Mouse (Mus musculus) c-Kit-positive CD71-positive TER-119-positive erythroid progenitor cells, embryonic 14.5 days (primary cell): ENCODE measurements around the gene Pth1r.

Experiments
- DNase-seq: peaks from one replicate; pipeline ENCODE4 v3.0.0-alpha.2; 2013; ENCODE audit warnings: low spot score

The Pth1r gene

DNA sequence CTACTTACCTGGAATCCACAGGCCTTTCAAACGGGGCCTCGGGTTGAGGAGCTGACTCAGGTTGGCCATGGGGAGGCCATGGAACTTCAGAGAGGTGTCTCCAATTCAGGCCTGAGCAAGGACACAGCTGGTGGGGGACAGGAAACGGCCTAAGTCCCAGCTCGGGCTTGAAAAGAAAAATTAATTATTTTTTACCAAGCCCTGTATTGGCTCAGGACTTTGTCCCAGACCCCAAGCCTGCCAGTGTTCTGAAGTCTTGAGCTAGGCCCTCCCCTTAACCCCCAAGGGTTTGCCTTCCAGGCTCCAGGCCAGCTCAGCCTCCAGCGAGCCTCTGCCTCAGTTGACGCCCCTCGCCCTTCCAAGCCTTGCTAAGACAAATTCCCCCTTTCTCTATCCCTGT lies at the start of gene Pth1r:
Gene Pth1r (minus strand): TSS at position 185 of the 400 bp plus-strand sequence.
- DNase-seq, result no peak

DNA sequence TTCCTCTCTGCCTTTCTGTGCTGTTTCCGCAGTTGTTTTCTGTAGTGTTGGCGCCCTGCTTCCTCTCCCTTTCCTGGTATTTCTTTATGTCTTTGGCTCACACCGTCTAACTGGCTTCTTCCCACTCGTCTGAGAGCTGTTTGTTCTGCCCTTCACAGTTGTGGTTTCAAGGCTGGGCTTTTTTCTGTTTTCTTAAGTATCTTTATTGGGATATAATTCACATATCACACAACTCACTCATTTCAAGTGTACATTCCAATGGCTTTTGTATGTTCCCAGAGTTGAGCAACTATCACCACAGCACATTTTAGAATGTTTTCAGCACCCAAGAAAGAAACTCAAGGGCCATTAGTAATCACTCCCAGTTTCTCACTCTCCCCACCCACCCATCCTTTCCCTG lies 43.5 kb upstream of the Pth1r start:
- no peak for DNase-seq

DNA sequence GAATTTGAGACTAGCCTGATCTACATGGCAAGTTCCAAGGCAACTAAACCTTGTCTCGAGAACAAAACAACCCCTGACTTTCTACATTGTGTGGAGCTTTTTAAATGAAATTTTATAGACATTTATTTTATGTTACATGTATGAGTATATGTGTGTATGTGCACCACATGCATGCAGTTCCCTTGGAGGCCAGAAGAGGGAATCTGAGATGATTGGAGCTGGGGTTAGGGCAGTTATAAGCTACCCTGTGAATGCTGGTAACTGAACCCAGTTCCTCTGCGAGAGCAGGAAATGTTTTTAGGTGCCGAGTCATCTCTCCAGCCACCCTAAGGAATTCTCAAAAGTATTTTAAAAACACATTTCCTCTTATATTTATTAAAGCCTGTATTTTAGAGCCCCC lies 41.2 kb upstream of the Pth1r start:
- DNase-seq, result no peak

DNA sequence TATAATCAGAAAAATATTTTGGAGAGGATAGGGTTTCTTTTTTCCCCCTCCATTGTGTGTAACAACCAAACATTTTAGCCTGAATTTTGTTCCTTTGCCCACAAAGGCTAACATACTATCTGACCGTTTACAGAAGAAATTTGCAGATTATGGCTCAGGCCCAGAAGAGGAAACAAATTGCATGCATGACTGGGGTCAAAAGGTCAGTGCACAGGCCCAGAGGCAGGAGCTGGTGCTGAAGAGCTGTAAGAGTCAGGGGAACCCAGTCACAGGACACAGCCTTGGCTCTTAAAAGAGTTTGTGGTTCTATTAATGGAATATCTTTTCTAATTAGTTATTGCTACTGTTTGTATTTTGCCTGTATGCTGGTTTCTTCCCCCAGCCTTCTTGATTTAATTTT lies 36.7 kb upstream of the Pth1r start:
- no peak for DNase-seq

DNA sequence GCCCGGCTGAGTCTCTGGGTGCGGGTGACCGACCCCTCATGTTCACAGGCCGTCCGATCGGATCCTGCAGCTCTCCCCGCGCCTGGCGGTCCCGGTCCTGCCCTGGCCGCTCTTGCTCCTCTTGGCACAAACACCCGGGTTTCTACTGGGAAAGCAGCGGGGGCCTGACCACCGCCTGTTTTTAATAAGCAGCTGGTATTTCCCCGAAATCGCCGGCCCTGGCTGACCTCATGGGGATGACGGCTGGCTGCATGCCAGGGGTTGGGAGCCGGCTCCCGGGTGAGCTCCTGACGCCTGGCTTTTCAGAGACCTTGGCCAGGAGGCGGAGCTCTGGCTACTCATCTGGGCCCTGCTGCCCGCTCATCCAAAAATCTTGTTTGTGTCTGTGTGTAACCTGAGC lies 34.8 kb upstream of the Pth1r start:
- no peak for DNase-seq

DNA sequence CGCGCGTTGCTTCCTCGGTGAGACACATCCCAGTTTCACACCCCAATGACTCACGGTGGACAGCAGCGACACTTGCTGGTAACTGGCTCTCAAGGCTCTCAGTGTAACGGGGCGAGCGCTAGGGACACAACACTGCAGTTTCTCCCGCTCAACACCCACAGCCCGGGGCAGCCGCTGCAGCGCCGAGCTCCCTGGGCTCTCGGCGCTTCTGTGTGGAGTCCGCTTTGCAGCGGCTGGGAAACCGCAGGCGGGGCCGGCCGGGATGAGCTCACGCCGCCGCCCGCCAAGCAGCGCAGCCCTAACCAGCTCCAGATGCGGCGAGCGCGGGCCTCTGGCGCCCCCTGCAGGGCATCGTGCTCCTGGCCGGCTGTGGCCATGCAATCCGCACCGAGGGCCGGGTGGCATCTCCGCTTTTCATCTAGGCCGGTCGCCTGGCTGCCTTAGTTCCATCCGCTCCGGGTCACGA lies 34.3 kb upstream of the Pth1r start:
- DNase-seq, result peak; percentile 71

DNA sequence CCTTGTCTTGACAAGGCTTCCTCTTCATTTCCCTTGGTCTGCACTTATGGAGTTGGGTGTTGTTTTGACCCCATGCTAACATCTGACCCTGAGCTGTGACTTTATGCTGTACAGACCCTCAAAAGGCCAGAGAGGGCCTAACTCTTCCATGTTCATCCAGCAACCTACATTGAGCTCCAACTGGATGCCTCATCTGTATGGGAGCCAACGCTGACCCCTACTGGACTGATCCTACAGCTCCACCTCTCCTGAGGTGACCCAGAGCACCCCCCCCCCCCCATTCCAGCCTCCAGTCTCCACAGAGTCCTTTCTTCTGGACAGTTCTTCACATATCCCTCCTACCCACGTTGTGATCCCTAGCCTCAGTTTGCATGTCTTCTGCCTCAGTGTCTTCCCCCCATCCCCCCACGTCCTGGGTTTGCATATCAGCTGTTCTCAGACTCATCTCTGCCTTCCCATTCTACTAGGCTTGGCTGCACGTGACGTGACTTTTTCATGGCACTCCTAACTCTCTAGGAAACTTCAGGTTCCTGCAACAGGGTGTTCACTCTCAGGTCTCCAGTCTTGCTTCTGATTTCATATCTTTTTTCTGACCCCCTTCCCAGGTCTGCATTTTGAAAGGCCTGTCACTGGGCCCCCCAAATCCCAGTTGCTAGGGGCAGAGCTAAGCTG lies 32.4 kb upstream of the Pth1r start:
- no peak for DNase-seq

DNA sequence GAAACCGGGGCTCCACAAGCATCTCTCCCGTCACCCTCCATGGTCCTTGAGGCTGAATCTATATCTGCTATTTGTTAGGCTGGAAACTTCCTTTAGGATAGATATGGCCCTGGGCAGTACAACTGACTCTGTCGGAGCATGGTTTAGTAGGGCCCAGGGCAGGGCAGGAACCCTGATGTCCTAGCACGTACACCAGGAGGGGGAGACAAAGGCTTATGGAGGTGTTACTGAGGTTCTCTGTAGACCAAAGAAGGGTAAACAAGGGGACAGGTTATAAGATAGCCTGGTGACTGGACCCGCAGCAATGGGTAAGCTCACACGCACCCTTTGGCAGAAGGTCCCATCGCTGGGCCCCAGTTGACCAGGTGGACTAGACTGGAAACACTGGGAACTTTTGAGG lies 31.6 kb upstream of the Pth1r start:
- DNase-seq, result no peak

DNA sequence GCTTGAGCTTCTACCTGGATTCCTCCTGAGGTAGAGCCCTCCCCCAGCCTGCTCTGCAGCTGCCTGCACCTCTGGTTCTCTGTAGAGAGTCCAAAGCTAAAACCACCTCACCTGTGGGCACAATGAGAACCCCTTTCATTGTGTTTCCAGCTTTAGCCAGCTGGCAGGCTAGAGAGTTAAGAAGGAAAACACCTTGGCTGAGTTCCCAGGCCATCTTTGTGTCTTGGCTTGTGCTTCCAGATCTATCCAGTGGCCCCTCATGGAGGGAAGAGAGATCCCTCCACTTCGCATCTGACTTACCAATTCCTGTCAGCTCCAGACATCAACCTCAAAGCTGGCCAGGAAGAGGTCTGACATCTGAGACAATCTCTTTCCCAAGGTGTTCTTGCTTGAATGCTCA lies 31.2 kb upstream of the Pth1r start:
- no peak for DNase-seq

DNA sequence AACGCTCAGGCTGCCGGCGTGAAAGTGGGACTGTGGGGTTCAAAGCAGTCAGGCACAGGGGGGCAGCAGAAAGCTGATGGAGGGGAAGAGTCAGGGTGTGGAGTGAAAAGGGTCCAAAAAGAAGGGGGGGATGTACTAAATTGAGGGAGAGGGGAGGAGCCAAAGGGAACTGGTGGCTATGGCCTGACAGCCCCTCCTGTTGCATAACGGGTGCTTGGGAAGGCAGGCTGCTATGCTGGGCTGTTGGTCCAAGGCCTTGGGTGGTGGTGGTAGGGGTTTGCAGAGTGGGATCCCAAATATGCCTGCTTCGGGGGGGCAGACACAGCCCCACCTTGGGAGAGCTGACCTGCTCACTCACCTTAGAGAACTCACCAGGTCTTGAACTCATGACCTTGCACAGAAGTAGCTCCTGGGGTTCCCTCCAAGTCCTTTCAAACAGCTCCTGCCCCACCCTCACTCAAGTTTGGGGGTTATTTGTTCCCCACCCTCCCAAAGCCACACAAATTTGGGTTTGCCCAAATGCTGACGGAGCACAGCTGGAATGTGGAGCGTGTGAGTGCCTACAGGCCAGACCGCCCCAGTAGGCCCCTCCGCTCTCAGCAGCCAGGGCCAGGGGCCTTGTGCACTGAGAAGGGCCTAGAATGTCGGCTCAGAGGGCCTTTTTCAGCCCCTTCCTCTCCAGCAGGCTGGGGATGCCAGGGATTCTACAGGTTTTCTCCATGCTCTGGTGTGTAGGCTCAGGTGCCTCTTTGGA lies 28.5 kb upstream of the Pth1r start:
- no peak for DNase-seq

DNA sequence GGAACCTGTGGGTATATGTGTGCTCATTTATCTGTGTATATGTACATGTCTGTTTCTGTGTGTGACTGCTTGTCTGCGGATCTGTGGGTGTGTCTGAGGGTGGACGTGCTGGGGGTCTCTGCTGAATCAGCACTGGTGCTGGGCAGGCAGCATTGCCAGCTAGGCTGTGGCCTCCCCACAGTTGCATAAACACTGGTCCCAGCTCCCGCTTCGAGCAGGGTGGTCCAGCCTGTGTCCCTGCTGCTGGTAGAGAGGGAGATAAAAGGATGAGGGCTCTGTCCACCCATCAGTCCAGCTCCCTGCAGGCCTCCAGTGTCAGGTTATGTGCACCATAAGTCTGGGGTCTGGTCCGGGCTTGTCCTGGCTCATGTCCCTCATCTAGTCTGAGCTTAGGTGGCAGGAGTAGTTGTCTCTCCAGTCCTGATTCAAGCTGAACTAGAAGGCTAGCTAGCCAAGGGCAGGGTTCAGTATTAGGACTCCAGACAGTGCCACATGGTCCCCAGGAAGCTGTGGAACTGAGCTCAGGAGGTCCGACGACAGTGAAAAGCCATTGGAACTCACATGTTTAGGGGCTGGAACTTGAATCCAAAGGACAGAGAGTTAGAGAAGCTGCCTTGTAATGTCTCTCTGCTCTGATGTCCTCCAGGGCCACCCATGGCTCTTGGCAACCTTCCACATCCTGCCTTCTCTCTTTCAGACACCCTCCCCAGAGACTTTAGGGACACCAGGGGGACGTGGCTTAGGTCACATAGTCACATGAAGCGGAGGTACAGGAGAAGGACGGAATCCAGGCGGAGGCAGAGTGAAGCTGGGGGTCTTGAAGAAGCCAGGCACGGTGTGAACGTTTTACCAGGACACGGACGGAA lies 27.7 kb upstream of the Pth1r start:
- DNase-seq, result no peak

DNA sequence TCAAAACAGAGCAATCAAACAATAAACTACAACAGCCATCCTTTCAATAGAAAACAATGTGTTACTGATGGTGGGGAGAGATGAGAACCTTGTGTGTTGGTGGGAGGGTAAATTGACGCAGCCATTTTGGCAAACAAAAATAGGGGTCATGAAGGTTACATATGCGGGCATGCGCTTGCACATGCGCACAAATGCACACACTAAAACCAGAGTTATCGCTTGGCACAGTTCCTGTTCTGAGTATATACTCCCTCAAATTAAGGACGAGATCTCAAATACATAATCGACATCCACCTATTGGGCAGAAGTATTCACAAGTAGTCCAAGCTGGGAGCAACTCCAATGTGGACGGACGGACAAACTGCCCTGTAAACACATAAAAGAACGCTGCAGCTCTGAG lies 25.4 kb upstream of the Pth1r start:
- DNase-seq, result no peak

DNA sequence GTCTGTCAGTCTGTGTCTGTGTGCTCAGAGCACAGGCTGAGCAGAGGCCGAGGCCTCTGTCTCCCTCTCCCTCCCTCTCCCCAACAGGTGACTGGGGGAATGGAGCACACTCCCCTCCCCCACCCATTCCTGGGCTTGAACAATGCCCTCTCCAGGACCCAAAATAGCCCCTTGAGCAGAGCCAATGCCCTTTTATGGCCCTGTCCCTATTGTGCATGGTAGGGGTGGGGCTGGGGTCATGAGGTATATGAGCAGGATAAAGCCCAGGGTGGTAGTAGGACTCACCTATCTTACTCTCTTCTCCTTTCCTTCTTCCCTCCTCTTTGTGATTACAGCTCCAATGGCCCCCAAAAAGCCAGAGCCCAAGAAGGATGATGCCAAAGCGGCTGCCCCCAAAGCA lies 16.5 kb upstream of the Pth1r start:
- DNase-seq, result no peak

DNA sequence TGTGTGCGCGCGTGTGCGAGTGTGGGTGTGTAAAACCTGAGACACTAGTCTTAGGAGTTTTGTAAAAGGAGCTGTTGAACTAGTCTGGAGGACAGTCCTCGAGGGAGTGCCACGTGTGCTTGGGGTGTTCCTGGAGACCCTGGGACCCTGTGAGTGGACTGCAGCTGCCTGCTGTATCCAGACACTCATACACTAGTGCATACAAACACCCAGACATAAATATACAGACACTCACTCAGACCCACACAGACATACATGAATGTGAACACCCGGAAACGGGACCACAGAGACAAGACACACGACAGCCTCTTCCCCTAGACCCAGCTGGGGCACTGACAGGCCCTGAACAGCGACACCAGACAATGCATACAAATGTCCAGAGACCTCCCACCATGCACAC lies 15.8 kb upstream of the Pth1r start:
- DNase-seq, result no peak

DNA sequence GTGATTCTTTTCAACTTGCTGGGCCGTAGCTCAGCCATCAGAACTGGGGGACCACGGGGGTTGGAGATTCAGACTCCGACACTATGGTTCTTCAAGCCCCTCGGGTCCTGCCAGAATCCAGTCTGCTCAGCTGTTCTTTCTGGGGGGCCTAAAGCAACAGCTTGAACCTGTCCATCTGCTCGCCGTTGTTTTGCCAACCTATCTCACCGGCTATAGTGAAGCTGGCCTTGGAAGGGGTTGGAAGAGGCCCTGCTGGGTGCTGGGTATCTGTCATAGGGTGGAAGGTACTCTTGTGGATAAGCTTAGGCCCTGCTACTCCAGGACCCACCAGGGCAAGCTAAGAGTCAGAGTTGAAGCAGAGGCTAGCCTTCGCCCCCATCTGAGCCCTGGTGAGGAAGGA lies 13.9 kb upstream of the Pth1r start:
- no peak for DNase-seq

DNA sequence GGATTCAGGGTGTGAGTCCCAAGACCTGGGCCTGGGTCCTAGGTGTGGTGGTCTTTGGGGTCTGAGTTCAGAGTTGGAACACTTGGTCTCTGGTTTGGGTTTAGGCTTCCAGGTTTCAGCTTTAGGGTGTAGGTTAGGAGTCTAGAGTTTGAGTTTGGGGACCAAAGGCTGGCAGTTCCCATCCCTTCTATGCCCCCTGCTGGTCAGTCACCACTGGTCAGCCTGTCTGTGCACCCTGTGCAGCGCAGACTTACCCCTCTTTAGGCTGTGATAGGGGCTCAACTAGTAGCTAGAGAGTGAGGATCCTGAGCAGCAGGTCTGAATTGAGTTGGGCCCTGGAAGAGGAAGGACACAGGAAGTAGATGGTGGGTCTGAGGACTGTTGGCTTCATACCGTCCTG lies 12.3 kb upstream of the Pth1r start:
- no peak for DNase-seq

DNA sequence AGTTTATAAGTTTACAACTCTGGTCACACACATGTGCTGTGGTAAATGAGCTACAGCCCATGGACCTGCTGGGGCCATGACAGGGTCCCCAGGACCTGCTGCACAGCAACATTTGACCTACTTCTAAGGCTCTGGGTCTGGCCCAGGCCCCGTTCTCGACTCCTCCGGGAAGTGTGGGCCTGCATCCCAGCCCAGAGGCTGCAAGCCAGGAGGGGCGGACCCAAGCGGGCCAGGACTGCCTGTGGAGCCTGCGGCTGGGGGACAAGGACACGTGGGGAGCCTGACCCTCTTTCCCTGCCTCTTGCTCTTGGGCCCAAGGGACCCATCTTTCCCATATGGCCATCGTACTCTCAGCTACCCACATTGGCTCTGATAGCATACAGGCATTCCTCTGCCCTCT lies 11.7 kb upstream of the Pth1r start:
- no peak for DNase-seq

DNA sequence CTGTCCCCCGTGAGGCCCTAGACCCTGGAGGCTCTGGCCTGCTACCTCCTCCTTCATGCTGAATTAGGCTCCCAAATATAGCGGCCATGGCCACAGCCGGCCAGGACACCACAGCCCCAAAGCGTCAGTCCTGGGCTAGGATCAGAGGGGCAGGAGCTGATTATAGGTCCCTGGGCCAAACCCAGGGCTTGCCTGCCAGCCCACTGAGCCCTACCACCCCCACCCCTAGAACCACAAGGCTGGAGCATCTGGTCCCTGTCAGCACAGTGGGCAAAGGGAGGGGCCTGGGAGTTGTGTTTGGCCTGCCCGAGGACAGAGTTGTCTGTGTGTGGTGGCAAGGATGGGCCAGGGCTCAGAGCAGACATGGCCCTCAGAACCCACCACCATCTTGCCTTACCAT lies 10.9 kb upstream of the Pth1r start:
- no peak for DNase-seq

DNA sequence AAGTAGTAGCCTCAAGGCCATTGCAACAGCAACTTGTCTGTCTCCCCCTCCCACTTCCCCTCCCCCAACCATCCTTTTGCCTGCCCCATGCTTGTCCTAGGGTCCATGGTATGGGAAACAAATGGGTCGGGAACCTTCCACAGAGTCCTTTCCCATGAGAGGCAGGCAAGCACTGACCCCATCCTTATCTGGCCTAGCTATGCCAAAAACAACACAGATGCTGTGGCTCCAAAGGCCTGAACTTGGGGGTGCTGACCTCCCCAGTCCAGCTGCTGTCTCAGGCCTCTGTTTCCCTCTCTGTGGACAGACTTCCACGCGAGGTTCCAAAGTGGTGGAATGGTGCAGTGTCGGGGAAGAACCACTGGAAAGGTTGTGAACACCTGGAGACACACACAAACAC lies 6.8 kb upstream of the Pth1r start:
- no peak for DNase-seq

DNA sequence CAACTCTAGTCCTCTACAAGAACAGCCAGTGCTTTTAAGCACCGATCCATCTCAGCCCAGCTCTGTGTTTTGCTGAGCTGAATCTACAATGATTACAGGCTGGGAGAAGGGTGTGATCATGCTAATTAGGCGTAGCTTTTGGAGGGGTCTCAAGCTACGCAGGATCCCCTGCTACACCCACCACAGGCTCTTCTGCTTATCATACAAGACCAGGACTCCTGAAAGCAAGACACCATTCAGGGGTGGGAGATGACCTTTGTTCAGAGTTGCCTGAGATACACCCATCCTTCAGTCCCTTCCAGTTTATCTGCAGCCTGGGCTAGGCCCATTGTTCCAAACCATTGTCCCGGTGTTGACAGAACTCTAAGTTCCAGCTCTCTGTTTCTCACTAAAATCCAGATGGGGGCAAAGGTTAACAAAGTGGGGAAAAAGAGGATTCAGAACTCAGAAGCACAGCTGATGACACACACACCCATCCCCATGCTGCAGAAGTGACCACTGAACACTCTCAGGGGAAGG lies 6.0 kb upstream of the Pth1r start:
- no peak for DNase-seq

DNA sequence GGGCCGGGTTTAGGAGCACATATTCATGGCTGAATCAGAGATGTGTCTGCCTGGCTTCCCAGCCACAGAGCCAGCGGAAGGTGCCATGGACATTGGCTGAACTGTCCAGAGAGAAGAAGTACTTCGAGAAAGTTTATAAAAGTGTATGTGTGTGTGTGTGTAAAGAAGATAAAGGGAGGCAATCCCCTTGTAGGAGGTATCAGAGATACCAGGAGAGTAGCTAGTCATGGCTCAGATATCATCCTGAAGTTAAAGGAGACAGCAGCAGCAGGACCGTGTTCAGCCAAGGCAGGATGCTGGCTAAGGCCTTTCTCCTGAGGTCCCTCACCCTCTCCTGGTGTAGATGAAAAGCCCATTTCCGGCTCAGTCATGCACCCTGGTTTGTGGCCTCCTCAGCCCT lies 4.5 kb upstream of the Pth1r start:
- no peak for DNase-seq

DNA sequence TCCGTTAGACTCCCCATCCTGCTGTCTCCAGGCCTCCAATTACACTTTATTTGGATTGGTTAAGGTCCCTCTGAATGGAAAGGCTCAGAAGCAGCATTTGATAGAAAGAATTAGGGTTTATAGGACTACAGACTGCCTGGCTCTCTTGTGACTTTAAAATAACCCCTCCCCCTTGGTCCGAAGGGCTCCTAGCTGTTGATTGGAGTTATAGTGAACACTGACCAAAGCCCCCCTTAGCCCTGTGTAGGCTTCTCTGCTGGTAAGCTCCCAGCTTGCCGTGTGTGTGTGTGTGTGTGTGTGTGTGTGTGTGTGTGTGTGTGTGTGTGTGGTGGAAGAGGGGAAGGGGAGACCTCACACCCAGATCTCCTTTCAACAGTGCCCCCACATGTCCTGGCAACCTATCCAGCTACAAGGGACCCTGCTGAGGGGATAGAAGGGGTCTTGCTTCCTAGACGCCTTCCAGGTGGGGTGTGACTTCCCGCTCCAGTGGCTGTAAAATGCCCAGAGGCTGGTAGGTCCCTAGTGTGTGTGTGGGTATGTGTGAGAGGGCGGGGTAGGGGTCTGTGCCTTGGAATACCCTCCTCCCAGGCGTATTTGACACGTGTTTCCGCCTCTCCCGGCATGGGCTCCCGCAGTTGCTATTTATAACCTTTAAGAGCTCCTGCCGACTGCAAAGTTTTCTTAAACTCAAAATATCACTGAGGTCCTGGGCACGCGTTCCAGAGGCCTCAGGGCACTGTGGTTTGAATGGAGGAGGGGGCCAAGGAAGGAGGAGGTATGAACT lies 3.7 kb upstream of the Pth1r start:
- no peak for DNase-seq
